Mouse (Mus musculus) kidney, postnatal 25 days (tissue): Measurements from ENCODE around the gene Areg.

ENCODE experiments used
- DNase-seq, 2 experiments: peaks; one replicate each; pipeline ENCODE4 v3.0.0; 2021; ENCODE audit warnings: mixed read lengths in 2 of 2

Gene Areg

DNA sequence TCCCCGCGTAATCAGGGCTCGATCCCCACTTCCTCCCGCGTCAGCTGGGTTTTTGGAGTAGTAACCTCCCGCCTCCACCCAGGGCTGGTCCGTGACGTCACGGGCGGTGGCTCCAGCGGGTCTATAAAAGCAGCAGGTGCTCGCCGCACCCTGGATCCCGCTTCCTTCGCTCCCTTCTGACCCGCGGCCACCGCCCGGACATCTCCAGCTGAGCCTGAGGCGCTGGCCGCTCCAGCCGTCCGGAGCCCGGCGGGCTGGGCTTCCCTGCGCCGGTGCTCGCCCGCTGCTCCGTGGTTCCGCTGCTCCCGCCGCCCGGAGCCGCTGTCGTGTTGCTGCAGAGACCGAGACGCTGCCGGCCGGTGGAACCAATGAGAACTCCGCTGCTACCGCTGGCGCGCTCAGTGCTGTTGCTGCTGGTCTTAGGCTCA is at the start of gene Areg:
Gene Areg, plus strand, starts transcription at position 154 of the 428 bp plus-strand sequence.
- DNase-seq = peak; percentile 55 to 72

DNA sequence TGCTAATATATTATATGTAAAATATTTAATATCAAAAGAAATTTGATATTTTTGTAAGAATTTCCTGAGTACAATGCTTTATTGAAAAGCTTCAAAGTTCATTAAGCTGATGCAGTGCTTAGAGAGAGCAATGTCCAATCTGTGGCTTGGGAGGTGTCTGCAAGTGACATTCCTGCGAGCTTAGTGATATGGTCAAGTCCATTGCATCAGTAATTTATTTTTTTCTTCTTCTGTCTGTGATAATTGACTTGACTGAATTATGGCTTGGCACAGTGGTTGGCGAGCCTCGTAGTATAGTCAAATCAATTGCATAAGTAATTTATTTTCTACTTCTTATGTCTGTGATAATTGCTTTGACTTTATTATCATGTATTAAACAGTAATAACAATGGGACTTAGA is 49.1 kb upstream of the Areg start:
- DNase-seq = no peak

DNA sequence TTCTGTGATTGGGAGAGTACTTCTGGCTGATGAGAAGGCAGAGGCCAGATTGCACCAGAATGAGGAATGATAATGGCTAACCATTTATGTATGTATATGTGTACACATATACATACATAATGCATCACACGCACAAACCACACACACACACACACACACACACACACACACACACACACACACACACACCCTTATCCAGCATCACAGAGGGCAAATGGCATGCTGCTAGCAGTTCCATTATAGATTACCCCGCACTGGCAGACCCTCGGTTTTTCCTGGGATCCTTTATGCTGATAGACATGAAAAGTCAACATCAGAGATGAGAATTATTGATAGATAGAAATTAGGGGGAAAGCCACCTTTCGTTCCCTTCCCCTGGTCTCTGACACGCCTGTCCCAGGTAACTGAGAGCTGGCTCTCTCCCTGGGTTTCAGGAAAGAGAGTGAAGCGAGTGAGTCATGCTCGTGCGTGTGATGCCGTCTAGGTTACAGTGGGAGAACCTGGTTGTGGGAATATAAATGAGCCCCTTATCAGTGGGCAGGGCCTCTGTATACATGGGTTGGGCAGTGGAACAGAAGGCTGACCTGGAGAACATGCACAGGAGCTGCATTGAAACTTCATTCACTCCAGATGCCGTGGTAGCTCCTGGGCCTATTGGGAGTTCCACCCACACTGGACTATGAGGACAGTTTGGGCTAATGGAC is 41.3 kb upstream of the Areg start:
- no peak for DNase-seq

DNA sequence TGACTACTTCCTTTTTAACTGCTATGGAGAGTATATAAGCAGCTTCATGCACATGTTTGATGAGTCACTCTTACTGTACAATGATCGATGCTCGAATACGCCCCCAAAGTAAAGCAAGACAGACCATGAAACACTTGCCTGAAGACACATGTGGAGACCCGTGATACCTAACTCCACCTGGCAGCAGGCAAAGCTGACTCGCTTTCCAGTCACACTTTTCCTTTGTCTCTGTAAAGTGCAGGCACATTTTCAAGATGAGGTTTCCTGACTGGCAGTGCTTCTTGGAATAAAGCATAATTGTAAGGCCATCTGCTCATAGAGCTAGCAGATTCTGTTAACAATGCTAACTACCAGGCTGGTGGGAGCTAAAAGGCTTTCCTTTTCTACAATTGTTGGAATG is 37.7 kb upstream of the Areg start:
- no peak for DNase-seq

- DNase-seq = peak; percentile 59 to 72
These were observed 35.3 kb upstream of the Areg start for GRCm38 (mm10) chr5:91103943-91104665.

DNA sequence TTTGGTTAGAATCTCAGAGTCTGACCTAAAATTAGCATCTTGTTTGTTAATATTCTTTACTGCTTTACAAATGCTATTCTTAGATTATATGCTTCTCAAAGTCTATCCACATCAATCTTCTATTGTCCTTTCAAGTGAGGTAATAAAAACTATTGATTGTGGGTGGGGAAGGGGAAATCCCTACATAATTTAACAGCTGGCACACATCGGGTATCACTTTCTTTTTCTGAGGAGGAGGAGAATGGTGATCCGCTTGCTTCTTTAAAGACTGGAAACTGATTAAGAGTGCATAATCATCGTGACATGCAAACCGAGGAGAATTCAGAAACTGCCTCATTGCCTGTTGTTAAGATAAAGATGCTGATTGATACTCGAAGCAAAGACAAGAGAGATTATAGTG is 33.2 kb upstream of the Areg start:
- DNase-seq = no peak

- no peak for DNase-seq
These were observed 29.3 kb upstream of the Areg start for GRCm38 (mm10) chr5:91110023-91110670.

GRCm38 (mm10) chr5:91111019-91111418 is 28.4 kb upstream of the Areg start:
- DNase-seq = no peak

DNA sequence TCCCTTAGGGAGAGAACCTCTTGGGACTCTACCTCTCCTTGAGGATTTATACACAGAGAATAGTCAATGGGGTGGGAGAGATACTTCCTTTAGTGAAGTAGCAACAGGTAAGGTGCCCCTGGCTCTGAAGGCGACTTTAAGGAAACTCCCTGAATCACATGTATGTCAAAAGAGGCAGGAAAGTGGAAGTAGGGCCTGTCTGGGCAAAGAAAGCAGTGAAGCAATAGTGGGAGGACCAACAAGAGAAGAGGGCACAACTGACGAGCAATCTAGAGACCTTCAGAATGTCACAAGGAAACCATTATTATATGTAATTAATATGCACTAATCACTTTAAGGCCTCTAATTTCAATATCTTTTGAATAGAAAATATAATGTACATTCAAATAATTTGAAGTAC is 25.4 kb upstream of the Areg start:
- no peak for DNase-seq

DNA sequence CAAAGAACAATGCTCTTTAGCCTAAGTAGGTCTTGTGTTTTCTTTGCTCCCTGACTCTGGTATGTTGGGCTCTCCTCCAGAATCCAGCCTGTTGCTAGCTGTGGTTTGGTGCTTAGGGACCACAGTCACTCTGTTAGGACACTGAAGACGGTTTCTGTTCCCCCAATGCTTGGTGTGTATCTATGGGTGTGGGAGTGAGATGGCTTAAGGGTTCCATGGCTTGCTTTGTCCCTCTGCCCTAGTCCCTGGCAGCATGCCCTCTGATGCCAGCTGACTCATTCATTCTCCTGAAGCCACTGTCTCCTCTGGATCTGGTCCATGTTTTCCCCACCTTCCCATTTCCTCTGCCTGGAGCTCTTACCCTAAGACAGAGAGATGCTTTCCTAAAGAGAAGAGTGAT is 24.8 kb upstream of the Areg start:
- DNase-seq = no peak

- DNase-seq = no peak
These were observed 20.8 kb upstream of the Areg start for GRCm38 (mm10) chr5:91118618-91119017.

GRCm38 (mm10) chr5:91123404-91123803 is 16.0 kb upstream of the Areg start:
- no peak for DNase-seq

GRCm38 (mm10) chr5:91124140-91124539 is 15.3 kb upstream of the Areg start:
- no peak for DNase-seq

- DNase-seq = no peak
These were observed 12.8 kb upstream of the Areg start for GRCm38 (mm10) chr5:91126623-91127022.

GRCm38 (mm10) chr5:91134961-91135360 is 4.4 kb upstream of the Areg start:
- no peak for DNase-seq

GRCm38 (mm10) chr5:91138970-91139369 is 429 bp upstream of the Areg start:
- DNase-seq = no peak

- DNase-seq = no peak
These were observed 1.6 kb downstream of the Areg start for GRCm38 (mm10) chr5:91140896-91141448.

DNA sequence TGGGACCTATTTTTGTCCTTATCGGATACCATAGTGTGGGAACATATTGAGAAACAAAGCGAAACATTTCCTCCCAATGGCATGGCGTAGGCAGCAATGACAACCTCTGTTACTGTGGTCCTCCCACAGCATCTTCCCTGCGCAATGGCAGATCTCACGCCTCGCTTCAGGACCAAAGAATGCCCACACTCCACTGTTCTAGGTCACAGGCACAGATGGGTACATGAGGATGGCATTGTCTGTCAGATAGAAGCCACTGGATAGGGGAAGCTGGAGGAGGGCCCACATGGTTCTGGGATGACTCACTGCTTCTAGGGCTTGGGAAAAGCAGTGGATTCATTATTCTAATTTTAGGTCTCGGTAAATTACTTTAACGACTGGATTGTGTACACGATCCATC is 5.6 kb downstream of the Areg start:
- no peak for DNase-seq

- no peak for DNase-seq
These were observed 7.6 kb downstream of the Areg start for GRCm38 (mm10) chr5:91147001-91147400.

- no peak for DNase-seq
These were observed 8.7 kb downstream of the Areg start for GRCm38 (mm10) chr5:91148054-91148453.

- no peak for DNase-seq
These were observed 17.3 kb downstream of the Areg start for GRCm38 (mm10) chr5:91156677-91157076.

DNA sequence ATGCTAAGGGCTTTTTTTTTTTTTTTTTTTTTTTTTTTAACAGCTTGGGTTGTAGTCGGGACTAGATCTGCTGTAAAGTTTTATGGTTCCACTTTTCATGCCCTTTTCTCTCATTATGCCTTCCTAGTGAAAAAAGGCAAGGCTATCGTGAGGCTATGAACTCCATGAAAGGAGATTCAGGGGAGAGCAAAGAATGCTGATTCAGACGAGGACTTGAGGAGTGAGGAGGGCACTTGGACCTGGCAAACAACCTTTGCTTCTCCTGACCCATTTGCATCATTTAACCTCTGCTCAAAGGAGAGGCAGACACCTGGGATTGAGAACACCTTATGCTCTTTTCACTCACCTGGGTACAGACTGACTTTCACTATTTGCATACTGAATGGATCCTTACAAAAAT is 17.8 kb downstream of the Areg start:
- DNase-seq = no peak

DNA sequence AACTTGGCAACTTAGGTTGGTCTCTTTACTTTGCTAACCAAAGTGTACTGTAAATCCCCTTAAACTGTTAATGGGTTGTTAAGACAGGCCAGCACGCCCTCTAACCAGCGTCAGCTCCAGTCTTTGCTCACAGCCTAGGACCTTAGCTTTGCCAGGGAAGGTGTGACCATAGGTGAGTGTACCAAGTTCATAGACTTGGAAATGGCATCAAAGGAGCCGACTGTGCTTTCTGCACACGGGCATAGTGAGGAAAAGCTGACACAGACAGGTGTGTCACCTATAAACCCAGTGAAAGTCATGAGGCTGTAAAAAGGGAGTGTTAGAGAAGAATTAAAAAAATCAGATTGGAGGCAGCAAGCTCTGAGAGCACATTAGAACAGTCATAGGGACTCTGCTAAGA is 23.4 kb downstream of the Areg start:
- DNase-seq = no peak

DNA sequence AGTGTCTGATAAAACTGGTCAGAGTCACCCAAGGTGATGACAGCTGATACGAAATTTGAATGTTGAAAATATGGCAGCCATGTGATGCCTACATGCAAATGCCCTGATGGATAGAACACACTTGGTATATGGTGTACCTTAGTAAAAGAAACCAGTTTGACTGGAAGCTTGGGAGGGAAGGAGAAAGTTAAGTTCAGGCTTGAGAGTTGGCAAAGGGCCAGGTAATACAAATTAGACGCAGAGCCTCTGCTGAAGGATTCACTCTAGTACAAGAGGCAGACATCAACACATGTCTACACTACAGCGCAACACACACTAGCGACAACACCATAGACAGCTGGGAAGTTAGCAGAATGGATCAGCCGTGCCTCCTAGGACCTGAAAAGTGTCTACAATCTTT is 27.2 kb downstream of the Areg start:
- DNase-seq = no peak
